Mouse (Mus musculus): Measurements from ENCODE around the gene Sh3gl1.

DNA sequence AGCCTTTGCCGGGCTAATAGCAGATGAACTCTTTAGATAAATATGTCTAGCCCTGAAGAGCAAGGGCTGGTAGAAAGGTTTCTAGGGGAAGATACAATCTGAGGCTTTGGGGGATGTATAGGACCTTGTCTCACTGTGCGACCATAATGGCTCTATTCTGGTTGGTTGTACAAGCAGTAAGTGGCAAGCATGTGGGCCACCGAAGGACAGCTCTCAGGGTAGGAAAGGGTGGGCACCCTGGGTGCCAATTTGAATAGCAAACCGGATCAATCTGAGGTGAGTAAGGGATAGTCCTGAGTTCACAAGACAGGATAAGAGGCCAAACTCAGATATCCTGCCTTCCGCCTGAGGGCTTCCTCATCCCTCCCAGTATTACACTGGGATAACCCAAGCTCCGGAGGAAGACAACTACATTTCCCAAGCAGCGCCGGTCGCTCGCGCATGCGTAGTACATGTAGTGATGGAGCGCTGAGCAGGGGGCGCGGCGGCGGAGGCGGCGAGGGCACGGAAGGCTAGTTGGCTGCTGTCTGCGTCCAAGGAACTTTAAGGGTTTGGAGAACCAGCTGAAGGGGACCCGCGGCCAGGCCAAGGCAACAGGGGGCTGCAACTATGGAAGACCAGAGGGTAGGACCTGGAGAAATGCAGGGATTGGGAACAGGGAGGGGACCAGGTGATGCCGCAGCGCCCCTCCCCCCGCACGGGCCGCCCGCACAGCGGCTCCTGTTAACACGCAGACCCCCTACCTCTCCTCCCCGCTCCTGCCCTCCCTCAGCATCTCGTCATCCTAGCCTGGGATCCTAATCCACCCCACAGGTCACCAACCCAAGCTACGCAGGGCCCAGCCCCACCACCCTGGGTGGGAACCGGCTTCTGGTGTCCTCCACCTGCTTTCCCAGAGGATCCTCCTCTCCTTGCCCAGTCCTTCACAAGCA lies 50.1 kb downstream of the Sh3gl1 start, which contains the start of gene Fsd1:
- TF ChIP-seq POLR2A (IDR thresholded peaks at IDR 0.05; ENCODE audit: control insufficient read depth in 1 of 2, insufficient read depth in 1 of 2, low read depth in 1 of 2, low read length in 2 of 2, poor library complexity in 1 of 2): no peak
- TF ChIP-seq ZC3H11A (IDR thresholded peaks at IDR 0.05; ENCODE audit: low read depth, low read length): no peak
- no peak for TF ChIP-seq CTCF (IDR thresholded peaks at IDR 0.05 in 2 of 3, conservative IDR thresholded peaks at IDR 0.05 in 1 of 3; ENCODE audit: control insufficient read depth in 1 of 3, insufficient read depth in 1 of 3, low read depth in 2 of 3, low read length in 3 of 3, poor library complexity in 1 of 3, severe bottlenecking in 1 of 3)
- TF ChIP-seq EP300 (IDR thresholded peaks at IDR 0.05; ENCODE audit: low read depth in 1 of 2, low read length in 2 of 2): no peak
- no peak for TF ChIP-seq ZNF384 (IDR thresholded peaks at IDR 0.05; ENCODE audit: low read depth, low read length)
- no peak for TF ChIP-seq KAT2A (conservative IDR thresholded peaks at IDR 0.05; ENCODE audit: low read depth, low read length)
- TF ChIP-seq MEF2A (IDR thresholded peaks at IDR 0.05; ENCODE audit: extremely low read depth, insufficient replicate concordance, low read depth, low read length, poor library complexity, severe bottlenecking): no peak
- TF ChIP-seq NELFE (IDR thresholded peaks at IDR 0.05; ENCODE audit: low read depth, low read length): no peak
- no peak for TF ChIP-seq MAX (IDR thresholded peaks at IDR 0.05; ENCODE audit: low read length)
- no peak for TF ChIP-seq RAD21 (IDR thresholded peaks at IDR 0.05; ENCODE audit: low read depth, low read length)
- TF ChIP-seq SIN3A (IDR thresholded peaks at IDR 0.05; ENCODE audit: low read length): no peak
- no peak for TF ChIP-seq USF1 (IDR thresholded peaks at IDR 0.05; ENCODE audit: low read depth, low read length)
- no peak for TF ChIP-seq MAFK (IDR thresholded peaks at IDR 0.05; ENCODE audit: borderline replicate concordance, low read depth, low read length)
